ENCODE assay signal across 21 mouse cellular contexts in genomic region chr2:31210144-31210847, GRCm38 (mm10). TPM values are rescaled to one million over a fixed set of nuclear protein-coding genes. Genes with fewer than 3 reads are reported as not detected.
DNase-seq lines count a peak whose midpoint lies in the region; ATAC-seq and TF ChIP-seq lines count a peak whose summit lies in the region.
"Had no signal": no experiment of that assay in that cellular context is flagged by ENCODE, and none has a peak within 500 bp of the region (broad histone marks: within the 10 kb centered on the region; RNA-seq: fewer than 3 reads in every experiment).

No protein-coding gene starts in this region.

- peaks cover 77% of the 10 kb centered on the region for H3K36me3 ChIP-seq in heart, embryonic 14.5 days (ENCODE audit: control insufficient read depth, insufficient read depth, low read length)
- H3K36me3 ChIP-seq in midbrain, embryonic 11.5 days (ENCODE audit: control insufficient read depth, insufficient read depth, low read length) = 0 out of 2 replicates have a peak, but pooled peaks cover under 1% of the 10 kb centered on the region
- peaks cover 34% of the 10 kb centered on the region for H3K36me3 ChIP-seq in midbrain, postnatal 0 days (ENCODE audit: insufficient read depth, low read length)

- peak overlapping the region; percentile 70 for H3K9ac ChIP-seq in heart, embryonic 14.5 days (ENCODE audit: low read length)
- H3K9ac ChIP-seq in midbrain, embryonic 11.5 days (ENCODE audit: low read length) = no peak overlapping the region
- no peak overlapping the region for H3K9ac ChIP-seq in midbrain, postnatal 0 days (replicated peaks; ENCODE audit: low read length, poor library complexity, severe bottlenecking)
- H3K9ac ChIP-seq: hindbrain, embryonic 15.5 days; limb, embryonic 12.5 days; liver, postnatal 0 days; neural tube, embryonic 15.5 days; stomach, embryonic 15.5 days had no signal

- WGBS in heart, embryonic 14.5 days = 36% methylated on average over 11 of the region's 11 CpGs
- WGBS in midbrain, embryonic 11.5 days = 33% methylated on average over 11 of the region's 11 CpGs
- 22% methylated on average over 11 of the region's 11 CpGs for WGBS in midbrain, postnatal 0 days
- 79% methylated on average over 11 of the region's 11 CpGs for WGBS in lung, adult 2 months

- no peaks in the 10 kb centered on the region for H3K27me3 ChIP-seq in heart, embryonic 14.5 days (ENCODE audit: control insufficient read depth, insufficient read depth, low read length)
- H3K27me3 ChIP-seq in midbrain, embryonic 11.5 days (ENCODE audit: control insufficient read depth, insufficient read depth, low read length) = no peaks in the 10 kb centered on the region
- H3K27me3 ChIP-seq in midbrain, postnatal 0 days (ENCODE audit: insufficient read depth, low read length) = no peaks in the 10 kb centered on the region
- H3K27me3 ChIP-seq: hindbrain, embryonic 15.5 days; limb, embryonic 12.5 days; neural tube, embryonic 15.5 days; stomach, embryonic 15.5 days had no signal

- ATAC-seq in heart, embryonic 14.5 days (ENCODE audit: insufficient number of reproducible peaks, insufficient read depth, low FRiP score, low read depth) = peak; percentile 61
- peak; percentile 52; the same call in 1 of the 2 replicates for ATAC-seq in midbrain, embryonic 11.5 days (ENCODE audit: low FRiP score)
- ATAC-seq in midbrain, postnatal 0 days (ENCODE audit: low FRiP score) = no peak
- ATAC-seq: forebrain, embryonic 16.5 days; liver, postnatal 0 days had no signal

- H3K4me2 ChIP-seq in heart, embryonic 14.5 days (ENCODE audit: low read length) = peak overlapping the region; percentile 56
- H3K4me2 ChIP-seq in midbrain, embryonic 11.5 days = no peak overlapping the region
- no peak overlapping the region for H3K4me2 ChIP-seq in midbrain, postnatal 0 days (ENCODE audit: low read depth, low read length, poor library complexity, severe bottlenecking)
- H3K4me2 ChIP-seq: hindbrain, embryonic 15.5 days; limb, embryonic 12.5 days; liver, embryonic 11.5 days; neural tube, embryonic 15.5 days; stomach, embryonic 15.5 days had no signal

- H3K4me3 ChIP-seq in heart, embryonic 14.5 days (ENCODE audit: control insufficient read depth in 1 of 2, insufficient read depth in 1 of 2, low read depth in 1 of 2, low read length in 2 of 2) = peak overlapping the region; percentile 13 to 23; a peak in 2 of 4 replicates
- no peak overlapping the region for H3K4me3 ChIP-seq in midbrain, embryonic 11.5 days (ENCODE audit: low read depth, low read length)
- no peak overlapping the region for H3K4me3 ChIP-seq in midbrain, postnatal 0 days (ENCODE audit: low read depth, low read length)
- no peak overlapping the region for H3K4me3 ChIP-seq in lung, adult 2 months (replicated peaks; ENCODE audit: extremely low read depth, low read depth, low read length)
- H3K4me3 ChIP-seq: embryonic facial prominence, embryonic 10.5 days; hindbrain, embryonic 15.5 days; layer of hippocampus, adult 2 months; limb, embryonic 12.5 days; neural tube, embryonic 15.5 days; stomach, embryonic 15.5 days had no signal

- H3K9me3 ChIP-seq in heart, embryonic 14.5 days (ENCODE audit: control insufficient read depth, low read length) = no peaks in the 10 kb centered on the region
- no peaks in the 10 kb centered on the region for H3K9me3 ChIP-seq in midbrain, embryonic 11.5 days (ENCODE audit: control insufficient read depth, low read length)
- H3K9me3 ChIP-seq in midbrain, postnatal 0 days (ENCODE audit: low read length) = no peaks in the 10 kb centered on the region
- H3K9me3 ChIP-seq: embryonic facial prominence, embryonic 10.5 days; hindbrain, embryonic 15.5 days; limb, embryonic 12.5 days; neural tube, embryonic 15.5 days; stomach, embryonic 15.5 days had no signal

- DNase-seq in heart, adult 11 months = no peak
- peak; percentile 56 for DNase-seq in brain, adult 2 months (ENCODE audit: low read depth, low spot score)
- no peak for DNase-seq in midbrain, embryonic 11.5 days (ENCODE audit: low spot score, missing footprints)
- no peak for DNase-seq in midbrain, postnatal 0 days (ENCODE audit: low spot score)
- no peak for DNase-seq in lung, adult 2 months
- no peak for DNase-seq in adrenal gland, postnatal 10 days
- DNase-seq: cerebellum, adult 11-12 months; gastrocnemius, postnatal 36 days; kidney, adult 8-10 months; layer of hippocampus, postnatal 36 days; liver, postnatal 0 days; thymus, postnatal 36 days had no signal

- peaks cover 66 to 90% of the 10 kb centered on the region in 2 experiments for H3K4me1 ChIP-seq in heart, embryonic 14.5 days (ENCODE audit: control insufficient read depth in 2 of 2, insufficient read depth in 2 of 2, low read length in 2 of 2)
- peaks cover 11% of the 10 kb centered on the region for H3K4me1 ChIP-seq in midbrain, embryonic 11.5 days (ENCODE audit: control insufficient read depth, insufficient read depth, low read length)
- H3K4me1 ChIP-seq in midbrain, postnatal 0 days (ENCODE audit: insufficient read depth, low read length) = peaks cover 5% of the 10 kb centered on the region; the same call in 1 of the 2 replicates
- H3K4me1 ChIP-seq in lung, adult 2 months (ENCODE audit: control insufficient read depth, insufficient read depth, low read length) = no peaks in the 10 kb centered on the region
- H3K4me1 ChIP-seq: stomach, embryonic 15.5 days had no signal

- H3K27ac ChIP-seq in heart, embryonic 14.5 days (replicated peaks in 1 of 2; ENCODE audit: control insufficient read depth in 1 of 2, insufficient read depth in 1 of 2, low read depth in 2 of 2, low read length in 2 of 2) = peak overlapping the region; percentile 93
- peak overlapping the region; percentile 20; the same call in 1 of the 2 replicates for H3K27ac ChIP-seq in midbrain, embryonic 11.5 days (ENCODE audit: low read depth, low read length)
- peak overlapping the region; percentile 26; the same call in 1 of the 2 replicates for H3K27ac ChIP-seq in midbrain, postnatal 0 days (ENCODE audit: low read depth, low read length)
- H3K27ac ChIP-seq: hindbrain, embryonic 15.5 days; layer of hippocampus, adult 2 months; limb, embryonic 12.5 days; neural tube, embryonic 15.5 days; stomach, embryonic 15.5 days had no signal

- no peak for TF ChIP-seq POLR2A in lung, adult 2 months (IDR thresholded peaks at IDR 0.05; ENCODE audit: borderline replicate concordance, extremely low read depth, low read depth, low read length)

- no peak for TF ChIP-seq CTCF in midbrain, postnatal 0 days (IDR thresholded peaks at IDR 0.05)
- no peak for TF ChIP-seq CTCF in lung, adult 2 months (IDR thresholded peaks at IDR 0.05; ENCODE audit: insufficient read depth, low read length)

RNA-seq across cellular contexts. Expression of gene Ncs1, which starts 35.3 kb away (rescaled TPM):
- 51.7 and 52.2 TPM in 2 replicates for polyA plus RNA-seq in heart, embryonic 14.5 days (2014; fragmentation: Nextera tagmentation; extraction: Ambion mirVana)
- 64.3 and 67.4 TPM in 2 replicates for polyA plus RNA-seq in midbrain, embryonic 11.5 days (2014; fragmentation: Nextera tagmentation; extraction: Ambion mirVana)
- total RNA-seq in midbrain, postnatal 0 days (2014; rRNA removed) = 190 and 202 TPM in 2 replicates
- polyA plus RNA-seq in midbrain, postnatal 0 days (2015; fragmentation: Nextera tagmentation; extraction: Ambion mirVana) = 181 and 183 TPM in 2 replicates
- polyA plus RNA-seq in lung, adult 2 months (2012; rRNA removed) = 2.2 and 2.5 TPM in 2 replicates
- total RNA-seq in adrenal gland, postnatal 10 days (2021) = 1 to 10 TPM; 4.2 to 6.8 TPM

RNA-seq across cellular contexts. Expression of gene Gpr107, which starts 58.2 kb away (rescaled TPM):
- 26.6 and 27.3 TPM in 2 replicates for polyA plus RNA-seq in heart, embryonic 14.5 days (2014; fragmentation: Nextera tagmentation; extraction: Ambion mirVana)
- 26.5 and 27.8 TPM in 2 replicates for polyA plus RNA-seq in midbrain, embryonic 11.5 days (2014; fragmentation: Nextera tagmentation; extraction: Ambion mirVana)
- total RNA-seq in midbrain, postnatal 0 days (2014; rRNA removed) = 46.7 and 47.3 TPM in 2 replicates
- 30.9 and 31.6 TPM in 2 replicates for polyA plus RNA-seq in midbrain, postnatal 0 days (2015; fragmentation: Nextera tagmentation; extraction: Ambion mirVana)
- 20.8 and 24.4 TPM in 2 replicates for polyA plus RNA-seq in lung, adult 2 months (2012; rRNA removed)
- 10 to 100 TPM; 41.7 to 56.4 TPM for total RNA-seq in adrenal gland, postnatal 10 days (2021)

Comparison
In these comparisons a context has a peak if more than half of its experiments do, and no peak if none do; other contexts are left out.
1. H3K27ac ChIP-seq: peak in every context shown above with its lines; median percentile 93 in heart, embryonic 14.5 days; 26 in midbrain, postnatal 0 days; 20 in midbrain, embryonic 11.5 days.
2. H3K4me3 ChIP-seq: peak in heart, embryonic 14.5 days (2 of 2); none in midbrain, embryonic 11.5 days (single experiment), midbrain, postnatal 0 days (single experiment) and lung, adult 2 months (single experiment).
3. RNA of gene Ncs1, which starts 35.3 kb away (polyA plus RNA-seq): 181 to 183 TPM in midbrain, postnatal 0 days, 64.3 to 67.4 TPM in midbrain, embryonic 11.5 days and 51.7 to 52.2 TPM in heart, embryonic 14.5 days; 2.2 to 2.5 TPM in lung, adult 2 months; every median in the first group is over 10 times any median in the second.